Mouse (Mus musculus): ENCODE results near the gene BC003965. TPM values are rescaled to one million over a fixed set of nuclear protein-coding genes. Genes with fewer than 3 reads are reported as not detected.
"Not testable (repeated sequence)": the region's sequence is repeated elsewhere in the genome, so short reads cannot be mapped to it uniquely, and the experiment has no call there.

The BC003965 gene
- polyA plus RNA-seq, 1 experiment from 2014 or later: 35.5 TPM

GRCm38 (mm10) chr17:25231621-25232020 lies 47.3 kb downstream of the BC003965 start:
- 93% methylated on average over 8 of the region's 11 CpGs for WGBS
- H3K27me3 ChIP-seq; H3K9ac ChIP-seq (replicated peaks); ATAC-seq (ENCODE audit: insufficient number of reproducible peaks, insufficient read depth, low FRiP score, low TSS enrichment, low read depth); H3K9me3 ChIP-seq; H3K27ac ChIP-seq; H3K4me3 ChIP-seq (replicated peaks); H3K4me2 ChIP-seq; H3K4me1 ChIP-seq (replicated peaks): not testable (repeated sequence)
- H3K36me3 ChIP-seq: peaks cover 67% of the 10 kb centered on the region

GRCm38 (mm10) chr17:25235635-25236034 lies 51.3 kb downstream of the BC003965 start:
- Histone ChIP-seq H3K4me2 (no peak overlapping the region), H3K9ac (replicated peaks) (no peak overlapping the region), H3K36me3 (peaks cover 35% of the 10 kb centered on the region), H3K4me1 (replicated peaks) (peaks cover 8% of the 10 kb centered on the region), H3K27me3 (no peaks in the 10 kb centered on the region), H3K4me3 (replicated peaks) (no peak overlapping the region), H3K27ac (no peak overlapping the region), H3K9me3 (no peaks in the 10 kb centered on the region)
- no peak for ATAC-seq (ENCODE audit: insufficient number of reproducible peaks, insufficient read depth, low FRiP score, low TSS enrichment, low read depth)
- 87% methylated on average over 9 of the region's 9 CpGs for WGBS

Other genes with a start within 250 kb of the BC003965 start
- 45.0 and 46.5 TPM in 2 replicates for gene Mapk8ip3, start 247.6 kb upstream of the BC003965 start, polyA plus RNA-seq (2016; fragmentation: Nextera tagmentation; extraction: Ambion mirVana)
- gene Jpt2, start 223.9 kb upstream of the BC003965 start, polyA plus RNA-seq (2016; fragmentation: Nextera tagmentation; extraction: Ambion mirVana): 265 and 277 TPM in 2 replicates
- 9.4 and 12.1 TPM in 2 replicates for gene Cramp1l, start 168.8 kb upstream of the BC003965 start, polyA plus RNA-seq (2016; fragmentation: Nextera tagmentation; extraction: Ambion mirVana)
- 26.2 and 26.5 TPM in 2 replicates for gene Ift140, start 168.5 kb upstream of the BC003965 start, polyA plus RNA-seq (2016; fragmentation: Nextera tagmentation; extraction: Ambion mirVana)
- 11.0 and 12.0 TPM in 2 replicates for gene Tmem204, start 101.0 kb upstream of the BC003965 start, polyA plus RNA-seq (2016; fragmentation: Nextera tagmentation; extraction: Ambion mirVana)
- gene Telo2, start 68.6 kb upstream of the BC003965 start, polyA plus RNA-seq (2016; fragmentation: Nextera tagmentation; extraction: Ambion mirVana): 58.0 and 60.1 TPM in 2 replicates
- gene Ptx4, start 63.8 kb upstream of the BC003965 start, polyA plus RNA-seq (2016; fragmentation: Nextera tagmentation; extraction: Ambion mirVana): 0.31 and 0.42 TPM in 2 replicates
- 24.6 and 26.0 TPM in 2 replicates for gene Clcn7, start 51.2 kb upstream of the BC003965 start, polyA plus RNA-seq (2016; fragmentation: Nextera tagmentation; extraction: Ambion mirVana)
- gene Ccdc154, start 22.1 kb upstream of the BC003965 start, polyA plus RNA-seq (2016; fragmentation: Nextera tagmentation; extraction: Ambion mirVana): not detected in 2 replicates
- gene Gm38655, start 9.1 kb upstream of the BC003965 start, polyA plus RNA-seq (2016; fragmentation: Nextera tagmentation; extraction: Ambion mirVana): not detected in 2 replicates
- 10.3 and 10.5 TPM in 2 replicates for gene Unkl, start 3.8 kb downstream of the BC003965 start, polyA plus RNA-seq (2016; fragmentation: Nextera tagmentation; extraction: Ambion mirVana)
- 30.4 and 34.0 TPM in 2 replicates for gene Gnptg, start 55.6 kb downstream of the BC003965 start, polyA plus RNA-seq (2016; fragmentation: Nextera tagmentation; extraction: Ambion mirVana)
- gene Tsr3, start 55.6 kb downstream of the BC003965 start, polyA plus RNA-seq (2016; fragmentation: Nextera tagmentation; extraction: Ambion mirVana): 63.8 and 66.4 TPM in 2 replicates
- 1.6 and 2.5 TPM in 2 replicates for gene Baiap3, start 71.8 kb downstream of the BC003965 start, polyA plus RNA-seq (2016; fragmentation: Nextera tagmentation; extraction: Ambion mirVana)
- 811 and 887 TPM in 2 replicates for gene Ube2i, start 90.1 kb downstream of the BC003965 start, polyA plus RNA-seq (2016; fragmentation: Nextera tagmentation; extraction: Ambion mirVana)
- gene Prss34, start 113.8 kb downstream of the BC003965 start, polyA plus RNA-seq (2016; fragmentation: Nextera tagmentation; extraction: Ambion mirVana): not detected in 2 replicates
- gene Prss28, start 124.1 kb downstream of the BC003965 start, polyA plus RNA-seq (2016; fragmentation: Nextera tagmentation; extraction: Ambion mirVana): not detected in 2 replicates
- not detected in 2 replicates for gene Prss29, start 134.1 kb downstream of the BC003965 start, polyA plus RNA-seq (2016; fragmentation: Nextera tagmentation; extraction: Ambion mirVana)
- gene Tpsab1, start 161.0 kb downstream of the BC003965 start, polyA plus RNA-seq (2016; fragmentation: Nextera tagmentation; extraction: Ambion mirVana): not detected in 2 replicates
- gene Tpsb2, start 181.8 kb downstream of the BC003965 start, polyA plus RNA-seq (2016; fragmentation: Nextera tagmentation; extraction: Ambion mirVana): not detected in 2 replicates
- 0.70 TPM in 1 of 2 replicates, not detected in the other for gene Tpsg1, start 184.7 kb downstream of the BC003965 start, polyA plus RNA-seq (2016; fragmentation: Nextera tagmentation; extraction: Ambion mirVana)
- gene Cacna1h, start 249.2 kb downstream of the BC003965 start, polyA plus RNA-seq (2016; fragmentation: Nextera tagmentation; extraction: Ambion mirVana): 10.1 and 11.6 TPM in 2 replicates

All from limb, embryonic 12.5 days (tissue).